Mouse (Mus musculus) neural tube, embryonic 12.5 days (tissue): ENCODE results near the gene Dennd2d. TPM values are rescaled to one million over a fixed set of nuclear protein-coding genes. Genes with fewer than 3 reads are reported as not detected.

ENCODE experiments used
- ATAC-seq: fragments of 200-750 bp; cut with Nextera tagmentation; 2 replicates; pipeline ENCODE4 v1.8.0; 2017; ENCODE audit warnings: low read depth, mild to moderate bottlenecking, moderate TSS enrichment, moderate library complexity; ENCODE audit not compliant: low FRiP score
- H3K27ac ChIP-seq: fragments of 300-500 bp; sonication (generic); 2 replicates; pipeline ENCODE4 v1.5.1; 2016
- H3K27me3 ChIP-seq: fragments of 300-500 bp; sonication (generic); replicated peaks from 2 replicates; pipeline ENCODE4 v1.6.1; 2016; ENCODE audit warnings: mild to moderate bottlenecking
- H3K36me3 ChIP-seq: fragments of 300-500 bp; sonication (generic); 2 replicates; pipeline ENCODE4 v1.6.1; 2016; ENCODE audit warnings: mild to moderate bottlenecking
- H3K4me1 ChIP-seq: fragments of 300-500 bp; sonication (generic); 2 replicates; pipeline ENCODE4 v1.6.1; 2016
- H3K4me2 ChIP-seq: fragments of 300-500 bp; sonication (generic); replicated peaks from 2 replicates; pipeline ENCODE4 v1.6.1; 2016; ENCODE audit warnings: mild to moderate bottlenecking
- H3K4me3 ChIP-seq: fragments of 300-500 bp; sonication (generic); 2 replicates; pipeline ENCODE4 v1.5.1; 2016
- H3K9ac ChIP-seq: fragments of 300-500 bp; sonication (generic); 2 replicates; pipeline ENCODE4 v1.6.1; 2016; ENCODE audit warnings: mild to moderate bottlenecking
- H3K9me3 ChIP-seq: fragments of 300-500 bp; sonication (generic); 2 replicates; pipeline ENCODE4 v1.6.1; 2016; ENCODE audit warnings: mild to moderate bottlenecking
- WGBS: fragments of 180-500 bp; shearing (Covaris S2); methylation state at CpG from one replicate; pipeline ENCODE4 v1.1.7; 2016; 5-methylcytosine and 5-hydroxymethylcytosine counted together
- polyA plus RNA-seq: library from polyadenylated mRNA; unstranded; fragments of >200 nt; fragmentation: Nextera tagmentation; extraction: Ambion mirVana; gene quantifications from 2 replicates; pipeline ENCODE4 v1.2.1, GENCODE M21; 2016

Dennd2d gene
- polyA plus RNA-seq, 1 experiment from 2014 or later = 0.24 TPM

- ATAC-seq = no peak
- 82% methylated on average over 4 of the region's 4 CpGs for WGBS
- Histone ChIP-seq H3K27me3 (peaks cover 4% of the 10 kb centered on the region; the same call in 1 of the 2 replicates), H3K4me3 (no peak overlapping the region), H3K4me1 (peaks cover 11% of the 10 kb centered on the region), H3K27ac (no peak overlapping the region), H3K4me2 (no peak overlapping the region), H3K9me3 (no peaks in the 10 kb centered on the region), H3K36me3 (no peaks in the 10 kb centered on the region), H3K9ac (no peak overlapping the region)
Observed at GRCm38 (mm10) chr3:106483796-106484405, 1.7 kb downstream of the Dennd2d start.

DNA sequence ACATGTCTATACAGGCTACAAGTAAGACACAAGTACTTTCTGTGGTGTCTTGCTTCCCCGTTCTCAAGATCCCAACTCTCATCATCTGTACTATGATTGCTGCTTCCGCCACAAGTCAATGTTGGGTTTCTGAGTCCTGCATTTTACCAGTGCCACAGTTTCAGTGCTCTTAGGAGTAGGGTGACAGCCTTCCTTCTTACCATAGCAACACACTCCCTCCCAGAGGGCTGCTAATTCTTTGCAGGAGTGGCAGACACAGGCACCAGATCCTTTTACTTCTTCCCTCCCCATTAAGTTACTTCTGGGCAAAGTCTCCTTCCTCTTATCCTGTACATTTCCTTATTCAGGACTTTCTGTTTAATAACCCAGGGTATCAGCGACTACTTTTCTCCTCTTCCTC lies 2.7 kb downstream of the Dennd2d start:
- Histone ChIP-seq H3K27ac (no peak overlapping the region), H3K4me3 (no peak overlapping the region), H3K9ac (no peak overlapping the region), H3K9me3 (no peaks in the 10 kb centered on the region), H3K27me3 (peaks cover 4% of the 10 kb centered on the region; the same call in 1 of the 2 replicates), H3K4me2 (no peak overlapping the region), H3K4me1 (peaks cover 11% of the 10 kb centered on the region), H3K36me3 (no peaks in the 10 kb centered on the region)
- no peak for ATAC-seq
- WGBS = 88% methylated on average over 3 of the region's 3 CpGs

GRCm38 (mm10) chr3:106485810-106486209 lies 3.6 kb downstream of the Dennd2d start:
- Histone ChIP-seq H3K4me3 (no peak overlapping the region), H3K27me3 (peaks cover 4% of the 10 kb centered on the region; the same call in 1 of the 2 replicates), H3K9me3 (no peaks in the 10 kb centered on the region), H3K4me1 (peaks cover 11% of the 10 kb centered on the region), H3K4me2 (no peak overlapping the region), H3K9ac (no peak overlapping the region), H3K36me3 (no peaks in the 10 kb centered on the region), H3K27ac (no peak overlapping the region)
- ATAC-seq = no peak
- 78% methylated on average over 5 of the region's 5 CpGs for WGBS

DNA sequence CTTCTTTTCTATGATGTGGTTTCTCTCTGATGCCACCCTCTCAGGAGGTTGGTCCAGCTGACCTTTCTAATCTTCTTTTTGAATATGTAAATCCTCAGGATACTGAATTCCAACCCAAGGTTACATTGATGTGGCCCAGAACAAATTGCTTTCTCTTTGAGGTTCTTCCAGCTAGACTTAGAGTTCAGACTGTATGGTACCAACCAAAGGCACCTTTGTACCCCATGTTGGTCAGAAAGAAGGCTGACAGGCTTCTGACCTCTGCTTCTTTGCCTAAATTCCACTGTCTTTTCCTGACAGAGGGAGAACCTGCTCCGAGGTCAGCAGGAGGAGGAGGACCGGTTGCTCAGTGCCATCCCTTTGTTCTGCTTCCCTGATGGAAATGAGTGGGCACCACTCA lies 5.3 kb downstream of the Dennd2d start:
- H3K27me3 ChIP-seq = no peaks in the 10 kb centered on the region; the same call in 1 of the 2 replicates
- peaks cover 5% of the 10 kb centered on the region for H3K4me1 ChIP-seq
- 92% methylated on average over 2 of the region's 2 CpGs for WGBS
- H3K36me3 ChIP-seq = no peaks in the 10 kb centered on the region
- no peaks in the 10 kb centered on the region for H3K9me3 ChIP-seq
- no peak overlapping the region for H3K27ac ChIP-seq
- no peak overlapping the region for H3K4me2 ChIP-seq
- no peak for ATAC-seq
- H3K4me3 ChIP-seq = no peak overlapping the region
- H3K9ac ChIP-seq = no peak overlapping the region

- H3K9ac ChIP-seq = no peak overlapping the region
- H3K4me2 ChIP-seq = no peak overlapping the region
Observed at GRCm38 (mm10) chr3:106490239-106490638, 8.0 kb downstream of the Dennd2d start.

DNA sequence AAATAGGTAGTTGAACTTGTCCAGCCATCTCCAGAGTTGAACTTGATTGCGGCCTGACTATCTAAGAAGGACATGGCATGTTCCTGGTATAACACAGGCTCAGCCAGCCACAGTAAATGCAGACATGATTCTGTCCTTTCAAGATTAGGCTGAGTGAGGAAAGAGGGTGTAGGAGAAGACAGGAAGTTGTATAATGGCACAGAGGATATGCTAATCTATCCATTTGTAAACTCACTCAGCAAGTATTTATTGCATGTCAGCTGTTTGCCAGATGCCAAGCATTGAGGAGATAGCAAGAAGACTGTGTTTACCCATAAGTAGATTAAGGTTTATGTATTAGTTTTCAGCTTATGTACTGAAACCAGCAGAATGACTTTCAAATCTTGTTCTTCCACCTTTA lies 10.5 kb downstream of the Dennd2d start:
- H3K9me3 ChIP-seq = no peaks in the 10 kb centered on the region
- no peaks in the 10 kb centered on the region for H3K27me3 ChIP-seq
- no peak overlapping the region for H3K4me2 ChIP-seq
- H3K4me1 ChIP-seq = no peaks in the 10 kb centered on the region
- no peaks in the 10 kb centered on the region for H3K36me3 ChIP-seq
- 96% methylated on average over 1 of the region's 1 CpGs for WGBS
- H3K9ac ChIP-seq = no peak overlapping the region
- no peak for ATAC-seq
- H3K27ac ChIP-seq = no peak overlapping the region
- no peak overlapping the region for H3K4me3 ChIP-seq

More at GRCm38 (mm10) chr3:106490239-106490638, 8.0 kb downstream of the Dennd2d start:
- ATAC-seq = no peak
- WGBS = 92% methylated on average over 4 of the region's 4 CpGs
- H3K27me3 ChIP-seq = no peaks in the 10 kb centered on the region
- no peaks in the 10 kb centered on the region for H3K36me3 ChIP-seq
- no peak overlapping the region for H3K4me3 ChIP-seq
- H3K4me1 ChIP-seq = no peaks in the 10 kb centered on the region
- no peak overlapping the region for H3K27ac ChIP-seq
- no peaks in the 10 kb centered on the region for H3K9me3 ChIP-seq

GRCm38 (mm10) chr3:106493202-106493601 lies 11.0 kb downstream of the Dennd2d start:
- H3K27ac ChIP-seq = no peak overlapping the region
- no peak for ATAC-seq
- WGBS = 87% methylated on average over 8 of the region's 8 CpGs

DNA sequence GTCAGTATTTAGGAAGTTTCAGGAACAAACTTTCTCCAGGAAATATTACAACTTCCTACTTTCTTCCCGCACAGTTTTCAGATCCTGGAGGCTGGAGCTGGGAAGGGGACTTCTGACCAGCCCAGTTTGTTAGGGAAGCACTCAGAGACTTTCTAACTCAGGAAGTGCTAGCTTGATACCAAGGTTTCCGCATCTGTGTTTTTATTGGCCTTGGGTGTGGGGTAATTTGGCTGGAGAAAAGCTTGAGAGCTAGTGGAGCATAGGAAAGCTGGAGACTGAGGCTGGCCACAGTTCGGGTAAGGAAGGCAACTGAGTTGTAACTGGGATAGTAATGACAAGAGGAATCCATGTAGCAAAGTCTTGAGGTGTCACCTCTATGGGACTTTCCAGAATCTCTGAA lies 11.7 kb downstream of the Dennd2d start:
- 71% methylated on average over 3 of the region's 3 CpGs for WGBS
- no peaks in the 10 kb centered on the region for H3K27me3 ChIP-seq

More at GRCm38 (mm10) chr3:106493202-106493601, 11.0 kb downstream of the Dennd2d start:
- Histone ChIP-seq H3K4me2 (no peak overlapping the region), H3K27me3 (no peaks in the 10 kb centered on the region), H3K4me3 (no peak overlapping the region), H3K9me3 (no peaks in the 10 kb centered on the region), H3K36me3 (no peaks in the 10 kb centered on the region), H3K9ac (no peak overlapping the region), H3K4me1 (no peaks in the 10 kb centered on the region)

GRCm38 (mm10) chr3:106494417-106494950 lies 12.3 kb downstream of the Dennd2d start:
- H3K4me1 ChIP-seq = no peaks in the 10 kb centered on the region
- WGBS = 82% methylated on average over 1 of the region's 1 CpGs
- H3K9me3 ChIP-seq = no peaks in the 10 kb centered on the region
- H3K4me3 ChIP-seq = no peak overlapping the region
- H3K27me3 ChIP-seq = no peaks in the 10 kb centered on the region
- no peak overlapping the region for H3K27ac ChIP-seq
- no peaks in the 10 kb centered on the region for H3K36me3 ChIP-seq
- H3K4me2 ChIP-seq = no peak overlapping the region
- no peak overlapping the region for H3K9ac ChIP-seq
- ATAC-seq = no peak

More for the DNA sequence above, 11.7 kb downstream of the Dennd2d start:
- Histone ChIP-seq H3K4me3 (no peak overlapping the region), H3K9me3 (no peaks in the 10 kb centered on the region), H3K9ac (no peak overlapping the region), H3K4me1 (no peaks in the 10 kb centered on the region), H3K36me3 (no peaks in the 10 kb centered on the region), H3K4me2 (no peak overlapping the region), H3K27ac (no peak overlapping the region)
- no peak for ATAC-seq

DNA sequence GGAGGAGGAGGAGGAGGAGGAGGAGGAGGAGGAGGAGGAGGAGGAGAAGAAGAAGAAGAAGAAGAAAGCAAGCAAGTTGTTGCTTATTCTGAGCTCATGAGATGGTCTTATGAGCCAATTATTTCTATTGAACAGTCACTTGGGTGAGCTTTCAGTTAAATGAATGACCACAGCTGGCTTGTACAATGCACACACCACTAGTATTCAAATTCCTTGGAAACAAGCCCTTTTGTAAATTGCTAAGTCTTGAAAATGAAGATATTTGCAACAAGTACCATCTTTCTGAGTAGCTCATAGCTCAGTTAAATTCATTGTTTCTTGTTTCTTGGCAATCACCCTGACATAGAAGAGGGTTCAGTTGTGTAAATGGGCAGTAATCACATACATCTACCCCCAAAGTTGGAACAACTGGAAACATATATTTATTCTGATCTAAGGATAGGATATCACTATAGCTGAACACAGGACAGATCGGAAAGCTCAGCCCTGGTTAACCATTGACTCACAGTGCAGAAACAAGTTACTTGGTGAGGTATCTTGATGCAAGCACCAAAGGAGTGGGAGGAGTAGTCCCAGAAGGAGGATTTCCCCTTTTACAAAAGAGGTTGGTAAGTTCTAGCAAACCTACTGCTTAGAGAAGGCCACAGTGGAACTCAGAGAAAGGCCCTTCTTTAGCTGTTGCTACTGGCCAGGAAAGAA lies 13.3 kb downstream of the Dennd2d start:
- no peak overlapping the region for H3K27ac ChIP-seq
- no peak overlapping the region for H3K9ac ChIP-seq
- WGBS = 88% methylated on average over 1 of the region's 1 CpGs
- H3K4me1 ChIP-seq = no peaks in the 10 kb centered on the region
- no peaks in the 10 kb centered on the region for H3K27me3 ChIP-seq
- H3K36me3 ChIP-seq = no peaks in the 10 kb centered on the region
- H3K9me3 ChIP-seq = no peaks in the 10 kb centered on the region
- H3K4me2 ChIP-seq = no peak overlapping the region
- no peak for ATAC-seq
- no peak overlapping the region for H3K4me3 ChIP-seq

DNA sequence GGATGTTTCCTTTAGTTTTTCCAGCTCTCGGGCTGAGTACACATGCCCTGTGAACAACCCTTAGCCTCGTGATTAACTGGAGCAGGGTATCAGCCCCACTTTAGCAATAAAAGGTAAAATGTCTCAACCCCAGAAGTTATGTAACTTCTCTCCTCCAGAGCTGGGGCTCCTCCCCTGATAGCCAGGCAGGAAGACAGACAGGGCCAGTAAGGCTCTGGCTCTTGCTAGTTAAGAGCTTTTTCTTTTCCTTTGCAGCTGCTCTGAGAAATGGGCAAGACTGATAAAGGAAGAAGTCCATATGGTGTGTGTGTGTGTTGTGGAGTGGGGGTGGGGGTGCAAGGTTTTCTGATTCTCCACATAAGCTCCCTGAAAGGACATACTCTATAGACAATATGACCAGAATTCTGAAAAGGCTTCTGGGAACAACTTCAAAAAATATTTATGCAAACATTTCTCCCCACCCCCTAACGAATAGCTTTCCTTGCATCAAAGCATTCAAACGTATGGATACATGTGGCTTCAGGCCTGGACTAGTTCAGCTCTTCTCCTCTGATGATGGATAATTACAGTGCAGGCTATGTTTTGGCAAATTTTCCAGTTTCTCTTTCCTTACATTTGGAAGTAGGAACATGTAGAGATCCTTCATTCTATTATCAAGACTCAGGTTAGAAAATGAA lies 14.0 kb downstream of the Dennd2d start:
- WGBS = 81% methylated on average over 4 of the region's 4 CpGs
- H3K9me3 ChIP-seq = no peaks in the 10 kb centered on the region

DNA sequence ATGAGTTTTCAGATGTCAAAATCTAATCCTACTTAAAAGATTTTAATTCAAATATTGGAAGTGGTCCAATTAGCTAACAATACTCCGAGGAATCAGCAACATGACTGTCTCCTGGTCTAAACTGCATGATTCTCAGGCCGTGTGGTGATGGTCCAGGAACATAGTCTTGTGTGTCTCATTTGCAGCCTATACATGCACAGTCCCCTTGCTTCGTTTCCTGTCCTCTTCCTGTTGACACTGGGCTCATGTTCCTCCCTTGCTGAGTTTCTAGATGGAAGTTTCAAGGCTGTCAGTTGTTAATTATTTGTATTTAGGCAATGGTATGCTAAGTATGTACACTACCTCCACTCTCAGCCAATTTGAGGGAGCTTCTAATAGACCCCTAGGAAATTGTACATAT lies 14.8 kb downstream of the Dennd2d start:
- WGBS = 75% methylated on average over 3 of the region's 3 CpGs
- Histone ChIP-seq H3K9ac (no peak overlapping the region), H3K4me3 (no peak overlapping the region), H3K27ac (no peak overlapping the region), H3K4me2 (no peak overlapping the region), H3K4me1 (no peaks in the 10 kb centered on the region), H3K9me3 (no peaks in the 10 kb centered on the region), H3K27me3 (no peaks in the 10 kb centered on the region), H3K36me3 (no peaks in the 10 kb centered on the region; the same call in 1 of the 2 replicates)
- ATAC-seq = no peak

More for the DNA sequence above, 14.0 kb downstream of the Dennd2d start:
- no peak for ATAC-seq
- Histone ChIP-seq H3K4me3 (no peak overlapping the region), H3K27me3 (no peaks in the 10 kb centered on the region), H3K4me2 (no peak overlapping the region), H3K4me1 (no peaks in the 10 kb centered on the region), H3K9ac (no peak overlapping the region), H3K27ac (no peak overlapping the region), H3K36me3 (no peaks in the 10 kb centered on the region)
